Mouse (Mus musculus) left cerebral cortex, postnatal 25 days (tissue): ENCODE data around the gene Slc9a6. TPM values are rescaled to one million over a fixed set of nuclear protein-coding genes. Genes with fewer than 3 reads are reported as not detected.

Source experiments
- DNase-seq, 2 experiments: peaks; one replicate each; pipeline ENCODE4 v3.0.0; 2022; ENCODE audit warnings: low spot score in 2 of 2, mixed read lengths in 1 of 2
- intact Hi-C: fragments of 180-260 bp; cut with DNase I; formaldehyde crosslinking; loops from one replicate; pipeline ENCODE4 v1.15.1; 2025
- total RNA-seq, 2 experiments: library from RNA; stranded (reverse); gene quantifications; 2 replicates each; pipeline ENCODE4 v1.2.3; 2021

Slc9a6 gene
- 10 to 100 TPM; 90.7 to 92.3 TPM for total RNA-seq

GRCm38 (mm10) chrX:56609623-56610317 lies at the start of gene Slc9a6:
TSS of gene Slc9a6 (plus strand) at chrX:56609757.
- intact Hi-C loops = loop anchor here (10.0 kb wide), 1 partner anchor 445 kb away; the partner anchor contains the start of gene Htatsf1

GRCm38 (mm10) chrX:56572465-56572864 lies 37.1 kb upstream of the Slc9a6 start:
- intact Hi-C loops = no loop called here
- peak in 1 of 2 experiments; percentile 1 for DNase-seq

More at GRCm38 (mm10) chrX:56609623-56610317, at the start of gene Slc9a6:
- DNase-seq = peak; percentile 51 to 73

GRCm38 (mm10) chrX:56578200-56578599 lies 31.4 kb upstream of the Slc9a6 start:
- intact Hi-C loops = no loop called here
- no peak for DNase-seq

GRCm38 (mm10) chrX:56597219-56597886 lies 12.2 kb upstream of the Slc9a6 start:
- intact Hi-C loops = loop anchor here (5.0 to 10.0 kb wide), 2 partner anchors 135 to 143 kb away; partner anchors contain the start of genes Fhl1 and Ints6l
- DNase-seq = peak in 1 of 2 experiments; percentile 2

GRCm38 (mm10) chrX:56597887-56598640 lies 11.5 kb upstream of the Slc9a6 start, which contains the start of gene Mmgt1:
TSS of gene Mmgt1 (minus strand) at chrX:56598069.
- DNase-seq = peak; percentile 87 to 97
- intact Hi-C loops = loop anchor here (5.0 to 10.0 kb wide), 2 partner anchors 134 to 143 kb away; partner anchors contain the start of genes Fhl1 and Ints6l

- intact Hi-C loops = no loop called here
- no peak for DNase-seq
Observed at GRCm38 (mm10) chrX:56606536-56606935, 3.0 kb upstream of the Slc9a6 start.

GRCm38 (mm10) chrX:56607032-56607710 lies 2.4 kb upstream of the Slc9a6 start:
- intact Hi-C loops = no loop called here
- DNase-seq = no peak

GRCm38 (mm10) chrX:56609285-56609622 lies 303 bp upstream of the Slc9a6 start:
- intact Hi-C loops = no loop called here
- no peak for DNase-seq

GRCm38 (mm10) chrX:56610318-56610694 lies 749 bp downstream of the Slc9a6 start:
- intact Hi-C loops = loop anchor here (10.0 kb wide), 1 partner anchor 444 kb away; the partner anchor contains the start of gene Htatsf1
- DNase-seq = peak; percentile 1 to 7

- no peak for DNase-seq
- intact Hi-C loops = loop anchor here (10.0 kb wide), 1 partner anchor 440 kb away; the partner anchor contains the start of gene Htatsf1
Observed at GRCm38 (mm10) chrX:56615236-56615635, 5.7 kb downstream of the Slc9a6 start.

GRCm38 (mm10) chrX:56636185-56636584 lies 26.6 kb downstream of the Slc9a6 start:
- no peak for DNase-seq
- intact Hi-C loops = no loop called here

GRCm38 (mm10) chrX:56640066-56640465 lies 30.5 kb downstream of the Slc9a6 start:
- DNase-seq = no peak
- intact Hi-C loops = no loop called here

- intact Hi-C loops = loop anchor here (2.0 to 5.0 kb wide), 2 partner anchors 141 to 193 kb away; no protein-coding TSS in a partner anchor
- DNase-seq = peak in 1 of 2 experiments; percentile 15
Observed at GRCm38 (mm10) chrX:56649549-56650354, 40.2 kb downstream of the Slc9a6 start.

GRCm38 (mm10) chrX:56650355-56650652 lies 40.7 kb downstream of the Slc9a6 start:
- intact Hi-C loops = loop anchor here (2.0 to 5.0 kb wide), 2 partner anchors 140 to 192 kb away; no protein-coding TSS in a partner anchor
- no peak for DNase-seq

- peak in 1 of 2 experiments; percentile 34 for DNase-seq
- intact Hi-C loops = loop anchor here (2.0 to 5.0 kb wide), 2 partner anchors 140 to 191 kb away; no protein-coding TSS in a partner anchor
Observed at GRCm38 (mm10) chrX:56650885-56651284, 41.3 kb downstream of the Slc9a6 start.

GRCm38 (mm10) chrX:56651738-56652137 lies 42.2 kb downstream of the Slc9a6 start:
- DNase-seq = no peak
- intact Hi-C loops = loop anchor here (2.0 to 5.0 kb wide), 2 partner anchors 139 to 191 kb away; no protein-coding TSS in a partner anchor

- DNase-seq = no peak
- intact Hi-C loops = no loop called here
Observed at GRCm38 (mm10) chrX:56655686-56656085, 46.1 kb downstream of the Slc9a6 start.

GRCm38 (mm10) chrX:56659286-56659685 lies 49.7 kb downstream of the Slc9a6 start:
- intact Hi-C loops = no loop called here
- no peak for DNase-seq
